Mouse (Mus musculus) layer of hippocampus, postnatal 36 days (tissue): ENCODE data around the gene Gm10272. TPM values are rescaled to one million over a fixed set of nuclear protein-coding genes. Genes with fewer than 3 reads are reported as not detected.
A peak's percentile ranks its signal among the peaks of the same experiment; 100 is the strongest.
"Not testable (repeated sequence)": the region's sequence is repeated elsewhere in the genome, so short reads cannot be mapped to it uniquely, and the experiment has no call there.

Experiments used
- DNase-seq, 2 experiments: peaks; one replicate each; pipeline ENCODE4 v3.0.0; 2022
- total RNA-seq, 2 experiments: library from RNA; stranded (reverse); gene quantifications; 2 replicates each; pipeline ENCODE4 v1.2.3; 2021

Gm10272 gene
- total RNA-seq, 2 experiments from 2014 or later = not detected

- DNase-seq = no peak
These were observed 22.8 kb downstream of the Gm10272 start for GRCm38 (mm10) chr10:77729241-77729640.

- DNase-seq = no peak
These were observed 29.5 kb downstream of the Gm10272 start for GRCm38 (mm10) chr10:77735928-77736327.

GRCm38 (mm10) chr10:77738929-77739328 is 32.5 kb downstream of the Gm10272 start:
- no peak for DNase-seq

GRCm38 (mm10) chr10:77741924-77742688 is 35.7 kb downstream of the Gm10272 start, which contains the start of gene Gm18596:
Gene Gm18596 (minus strand): TSS chr10:77742638.
- peak in 1 of 2 experiments; percentile 12 for DNase-seq

- not testable (repeated sequence) for DNase-seq
These were observed 44.3 kb downstream of the Gm10272 start for GRCm38 (mm10) chr10:77750686-77751085.

- not testable (repeated sequence) for DNase-seq
These were observed 44.8 kb downstream of the Gm10272 start, which contains the start of gene Gm9736 for GRCm38 (mm10) chr10:77751254-77751653. Gene Gm9736 (minus strand): TSS chr10:77751354.

- DNase-seq = not testable (repeated sequence)
These were observed 45.9 kb downstream of the Gm10272 start for GRCm38 (mm10) chr10:77752312-77752711.

- no peak for DNase-seq
These were observed 47.0 kb downstream of the Gm10272 start for GRCm38 (mm10) chr10:77753448-77753847.

Other genes starting within 250 kb of the Gm10272 start
- 10 to 100 TPM; 35.1 to 37.4 TPM for gene Fam207a, start 190.8 kb upstream of the Gm10272 start, total RNA-seq
- 1 to 10 TPM; 3.6 TPM for gene Itgb2, start 176.4 kb upstream of the Gm10272 start, total RNA-seq
- gene Pttg1ip, start 124.9 kb upstream of the Gm10272 start, total RNA-seq = 10 to 100 TPM; 68.2 to 69.0 TPM
- gene Sumo3, start 100.5 kb upstream of the Gm10272 start, total RNA-seq = 100 to 1,000 TPM; 127 TPM
- gene Gm49325, start 100.4 kb upstream of the Gm10272 start, total RNA-seq = 10 to 100 TPM; 17.2 to 29.6 TPM
- gene Ube2g2, start 84.4 kb upstream of the Gm10272 start, total RNA-seq = 10 to 100 TPM; 83.8 to 95.4 TPM
- gene Tspear, start 20.1 kb upstream of the Gm10272 start, total RNA-seq = not detected
- gene Gm19402, start 15.9 kb upstream of the Gm10272 start, total RNA-seq = not detected
- not detected for gene Gm9508, start 9.4 kb upstream of the Gm10272 start, total RNA-seq
- gene Gm10024, start 4.8 kb downstream of the Gm10272 start, total RNA-seq = not detected
- not detected for gene Gm10142, start 9.2 kb downstream of the Gm10272 start, total RNA-seq
- gene Krtap12-1, start 14.0 kb downstream of the Gm10272 start, total RNA-seq = not detected
- gene Gm10100, start 19.9 kb downstream of the Gm10272 start, total RNA-seq = not detected
- gene Gm18596, start 36.0 kb downstream of the Gm10272 start, total RNA-seq = not detected
- gene Gm9736, start 44.7 kb downstream of the Gm10272 start, total RNA-seq = not detected
- not detected for gene Gm3233, start 53.1 kb downstream of the Gm10272 start, total RNA-seq
- gene Gm3238, start 64.7 kb downstream of the Gm10272 start, total RNA-seq = not detected
- gene Gm7138, start 70.3 kb downstream of the Gm10272 start, total RNA-seq = not detected
- not detected for gene Gm3250, start 75.9 kb downstream of the Gm10272 start, total RNA-seq
- gene Gm7137, start 81.6 kb downstream of the Gm10272 start, total RNA-seq = not detected
- not detected for gene Gm9639, start 88.5 kb downstream of the Gm10272 start, total RNA-seq
- gene Gm19668, start 92.5 kb downstream of the Gm10272 start, total RNA-seq = not detected
- not detected for gene Gm9507, start 105.2 kb downstream of the Gm10272 start, total RNA-seq
- not detected for gene Gm2696, start 108.1 kb downstream of the Gm10272 start, total RNA-seq
- not detected for gene Krtap10-4, start 120.5 kb downstream of the Gm10272 start, total RNA-seq
- not detected for gene Krtap10-10, start 129.3 kb downstream of the Gm10272 start, total RNA-seq
- not detected for gene Gm36176, start 140.2 kb downstream of the Gm10272 start, total RNA-seq
- gene Gm10318, start 146.2 kb downstream of the Gm10272 start, total RNA-seq = not detected
- gene Gm3285, start 155.3 kb downstream of the Gm10272 start, total RNA-seq = not detected
- 1 to 10 TPM; 3.8 to 4.7 TPM for gene Lrrc3, start 195.9 kb downstream of the Gm10272 start, total RNA-seq